Mouse (Mus musculus) G1E (cell line): ENCODE results near the gene Myo1h.

Experiments used
- CTCF ChIP-seq: IDR thresholded peaks from 2 replicates; pipeline ENCODE4 v1.5.1; 2012; ENCODE audit warnings: low read depth, low read length, inconsistent platforms, mixed read lengths
- GATA1 ChIP-seq: IDR thresholded peaks from 2 replicates; pipeline ENCODE4 v1.6.1; 2012; ENCODE audit warnings: borderline replicate concordance, low read length, inconsistent platforms, mixed read lengths
- POLR2AphosphoS5 ChIP-seq: IDR thresholded peaks from 2 replicates; pipeline ENCODE4 v1.6.1; 2012; ENCODE audit warnings: low read depth, low read length, inconsistent platforms; ENCODE audit not compliant: insufficient replicate concordance
- TAL1 ChIP-seq: conservative IDR thresholded peaks from 2 replicates; pipeline ENCODE4 v1.6.1; 2012; ENCODE audit warnings: low read depth, low read length, inconsistent platforms, mixed read lengths

- TF ChIP-seq CTCF (no peak), GATA1 (no peak), POLR2AphosphoS5 (no peak), TAL1 (no peak)
Observed at GRCm38 (mm10) chr5:114285398-114285700, 3.6 kb upstream of the Myo1h start.
